Comparison of ENCODE assay signal across 8 mouse cellular contexts in the genomic region with DNA sequence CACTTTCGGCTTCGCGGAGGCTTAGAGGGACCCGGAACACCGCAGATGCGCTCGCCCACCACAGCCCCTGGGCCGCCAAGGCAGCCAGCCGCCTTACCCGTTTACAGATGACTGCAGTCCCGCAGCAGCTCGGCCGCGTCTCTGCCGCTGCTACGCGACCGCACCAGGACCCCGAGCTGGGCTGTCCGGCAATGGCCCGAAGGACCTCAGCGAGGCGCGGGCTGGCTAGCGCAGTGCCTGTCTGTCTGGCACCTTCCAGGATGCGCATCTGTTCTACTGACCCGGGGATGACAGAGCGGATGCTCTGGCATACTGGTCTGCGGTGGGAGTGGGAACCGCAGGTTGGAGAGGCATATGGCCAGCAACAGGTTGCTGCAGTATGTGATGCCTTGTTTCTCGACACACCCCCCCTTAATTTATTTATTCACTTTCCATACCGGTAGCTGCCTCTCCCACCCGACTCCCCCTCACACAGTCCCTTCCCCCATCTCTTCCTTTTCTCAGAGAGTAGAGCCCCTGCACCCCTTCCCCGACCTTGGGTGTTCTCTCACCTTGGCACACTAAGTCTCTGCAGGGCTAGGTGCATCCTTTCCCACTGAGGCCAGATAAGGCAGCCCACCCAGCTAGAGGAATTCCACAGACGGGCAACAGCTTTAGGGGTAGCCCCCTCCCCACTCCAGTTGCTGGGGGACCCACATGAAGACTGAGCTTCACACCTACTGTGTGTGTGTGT. TPM values are rescaled to one million over a fixed set of nuclear protein-coding genes. Genes with fewer than 3 reads are reported as not detected.
DNase-seq lines count a peak whose midpoint lies in the region; ATAC-seq lines count a peak whose summit lies in the region.

A gene (minus strand): TSS at position 201 of the 733 bp plus-strand sequence.

- under 1% methylated on average over 35 of the region's 35 CpGs for WGBS in hindbrain, embryonic 12.5 days

- H3K4me3 ChIP-seq in hindbrain, embryonic 12.5 days: peak within 1 kb of the TSS; percentile 76

- H3K36me3 ChIP-seq in hindbrain, embryonic 12.5 days: peaks cover 19% of the 10 kb centered on the region

- DNase-seq in NIH3T3 (ENCODE audit: low read depth): peak; percentile 94
- peak; percentile 89 to 93 for DNase-seq in cerebellum, postnatal 10 days
- peak; percentile 77 to 84 for DNase-seq in frontal cortex, postnatal 10 days (ENCODE audit: low spot score in 2 of 2)
- peak; percentile 82 to 86 for DNase-seq in layer of hippocampus, postnatal 14 days (ENCODE audit: low spot score in 2 of 2)
- DNase-seq in lung, postnatal 14 days: peak; percentile 88
- peak; percentile 76 for DNase-seq in retina, adult 2 months (ENCODE audit: low read depth, low spot score)
- peak; percentile 64 to 75 for DNase-seq in thymus, postnatal 36 days

- H3K27me3 ChIP-seq in hindbrain, embryonic 12.5 days: no peaks in the 10 kb centered on the region

- peaks cover 17% of the 10 kb centered on the region for H3K4me1 ChIP-seq in hindbrain, embryonic 12.5 days

- ATAC-seq in hindbrain, embryonic 12.5 days (ENCODE audit: low FRiP score): peak; percentile 95

- H3K9me3 ChIP-seq in hindbrain, embryonic 12.5 days (replicated peaks): no peaks in the 10 kb centered on the region

- H3K4me2 ChIP-seq in hindbrain, embryonic 12.5 days (replicated peaks): peak within 1 kb of the TSS; percentile 81

- H3K9ac ChIP-seq in hindbrain, embryonic 12.5 days: peak within 1 kb of the TSS; percentile 84

- H3K27ac ChIP-seq in hindbrain, embryonic 12.5 days: peak within 1 kb of the TSS; percentile 74

RNA-seq across cellular contexts. Expression of the gene that starts here (rescaled TPM):
- 61.3 and 71.5 TPM in 2 replicates for polyA plus RNA-seq in hindbrain, embryonic 12.5 days (2016; fragmentation: Nextera tagmentation; extraction: Ambion mirVana)
- 10 to 100 TPM; 30.8 to 32.7 TPM for total RNA-seq in layer of hippocampus, postnatal 14 days (2021)

Comparison
In these comparisons a context has a peak if more than half of its experiments do, and no peak if none do; other contexts are left out.
1. Peak in every context shown above with its lines: DNase-seq, ATAC-seq, H3K4me3 ChIP-seq and H3K27ac ChIP-seq.